Mouse (Mus musculus) layer of hippocampus, postnatal 10 days (tissue): ENCODE measurements at regions not wholly inside any gene's neighbourhood (a gene's known extent, or its start where the extent isn't known, plus 50 kb on each side); places are given as distances from the start of the nearest gene placed in this dataset.

Source experiments
- DNase-seq, 2 experiments: peaks; one replicate each; pipeline ENCODE4 v3.0.0; 2021; ENCODE audit warnings: low spot score in 2 of 2

DNA sequence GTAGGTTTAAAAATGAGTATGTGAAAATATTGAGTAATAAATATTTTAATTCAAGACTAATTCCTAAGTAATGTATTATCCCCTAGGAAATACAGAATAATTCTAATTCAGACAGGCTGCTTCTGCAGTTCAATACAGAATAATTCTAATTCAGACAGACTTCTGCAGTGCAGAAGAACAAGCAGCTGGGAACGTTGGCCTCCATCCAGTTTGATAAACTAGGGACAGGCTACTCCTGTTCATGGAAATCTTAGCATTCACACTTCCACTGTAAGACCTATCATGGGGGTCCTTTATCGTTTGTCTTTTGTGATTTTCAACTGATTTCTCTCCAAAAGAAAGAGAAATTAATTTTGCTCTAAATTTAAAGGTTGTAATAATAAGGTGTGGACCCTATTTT, 319.2 kb downstream of the Kctd12 start:
- DNase-seq = peak; percentile 12 to 20

DNA sequence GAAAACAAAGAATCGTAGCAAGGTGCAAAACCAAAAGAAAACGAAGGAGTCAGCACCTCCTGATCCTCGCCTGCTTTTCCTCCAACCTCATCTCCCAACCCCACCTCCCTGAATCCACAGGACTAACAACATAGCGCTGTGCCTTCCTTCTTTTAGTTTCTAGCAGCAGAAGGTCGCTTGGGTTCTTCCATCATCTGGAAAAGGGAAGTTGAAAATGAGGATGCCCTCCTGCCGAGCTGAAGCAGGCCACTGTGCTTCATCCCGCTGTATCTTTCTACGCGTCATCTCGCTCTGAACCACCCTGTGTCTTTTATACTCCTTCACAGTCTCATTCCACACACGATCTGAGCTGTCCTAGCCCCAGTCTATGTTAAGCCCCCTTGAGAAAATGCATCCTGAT, 322.1 kb downstream of the Kctd12 start:
- DNase-seq = no peak

DNA sequence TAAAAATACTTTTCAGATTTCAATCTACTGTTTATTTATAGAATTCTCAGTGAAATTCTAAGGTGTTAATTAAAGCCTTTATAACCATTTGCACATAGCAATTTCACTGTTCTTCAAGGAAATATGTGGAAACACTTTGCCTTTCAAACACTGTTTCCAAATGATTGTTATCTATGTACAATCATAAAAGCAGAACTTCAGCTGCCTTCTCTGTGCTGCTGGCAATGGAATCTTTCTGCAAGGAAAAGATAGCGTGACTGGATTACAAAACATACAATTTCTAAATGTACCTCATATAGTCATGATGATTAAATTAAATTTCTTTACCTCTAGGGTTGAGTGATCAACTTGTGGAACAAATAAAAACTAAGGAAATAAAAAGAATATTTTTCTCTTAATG, 326.2 kb downstream of the Kctd12 start:
- DNase-seq = no peak

GRCm38 (mm10) chr14:102629601-102630000, 352.8 kb downstream of the Kctd12 start:
- peak in 1 of 2 experiments; percentile 13 for DNase-seq

DNA sequence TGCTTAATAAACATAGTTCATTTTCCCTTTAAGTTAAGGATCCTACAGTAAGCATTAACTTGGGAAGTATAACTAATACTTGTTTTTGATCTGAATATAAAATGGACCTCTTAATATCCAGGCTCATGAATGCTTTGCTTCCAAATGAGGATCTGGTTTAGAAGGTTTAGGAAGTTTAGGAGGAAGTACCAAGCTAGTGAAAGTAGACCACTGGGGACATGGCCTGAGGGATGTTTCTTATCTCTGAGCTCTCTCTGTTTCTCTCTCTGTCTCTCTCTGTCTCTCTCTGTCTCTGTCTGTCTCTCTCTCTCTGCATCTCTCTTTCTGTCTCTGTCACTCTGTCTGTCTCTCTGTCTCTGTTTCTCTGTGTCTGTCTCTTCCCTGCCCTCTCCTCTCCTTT, 360.9 kb downstream of the Kctd12 start:
- DNase-seq = no peak

- no peak for DNase-seq
Measured at GRCm38 (mm10) chr14:102619056-102619455, 363.4 kb downstream of the Kctd12 start.

DNA sequence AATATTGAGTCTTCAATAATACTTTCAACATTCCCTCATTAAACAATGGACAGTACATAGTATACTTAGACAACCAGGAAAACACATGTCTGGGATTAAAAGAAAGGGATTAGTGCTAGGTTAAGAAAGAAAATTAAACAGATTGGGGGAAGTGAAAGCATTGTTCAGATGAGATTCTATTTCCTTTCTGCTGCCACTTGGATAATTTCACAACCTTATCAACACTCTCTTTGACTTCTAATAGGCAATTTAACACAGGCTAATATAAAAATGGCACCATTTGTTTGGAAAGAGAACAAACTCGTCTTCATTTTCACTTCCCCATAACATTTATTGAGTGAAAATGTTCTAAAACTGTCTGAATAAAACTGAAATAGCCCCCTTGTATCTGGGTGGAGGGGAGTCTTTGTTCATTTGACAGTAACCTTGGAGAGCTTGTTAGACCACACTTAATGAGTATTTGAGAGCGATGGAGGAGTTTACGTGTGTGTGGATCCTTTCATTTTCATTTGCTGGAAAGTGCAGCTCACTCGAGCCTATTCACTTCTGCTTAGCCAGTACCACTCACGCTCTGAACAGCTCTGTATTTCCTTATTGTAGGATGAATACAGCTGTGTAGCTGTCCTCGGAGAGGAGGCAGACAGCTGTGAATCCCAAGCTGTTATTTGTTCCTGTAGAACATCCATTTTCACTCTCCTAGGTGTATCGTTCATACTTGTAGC, 366.7 kb downstream of the Kctd12 start:
- peak in 1 of 2 experiments; percentile 11 for DNase-seq

DNA sequence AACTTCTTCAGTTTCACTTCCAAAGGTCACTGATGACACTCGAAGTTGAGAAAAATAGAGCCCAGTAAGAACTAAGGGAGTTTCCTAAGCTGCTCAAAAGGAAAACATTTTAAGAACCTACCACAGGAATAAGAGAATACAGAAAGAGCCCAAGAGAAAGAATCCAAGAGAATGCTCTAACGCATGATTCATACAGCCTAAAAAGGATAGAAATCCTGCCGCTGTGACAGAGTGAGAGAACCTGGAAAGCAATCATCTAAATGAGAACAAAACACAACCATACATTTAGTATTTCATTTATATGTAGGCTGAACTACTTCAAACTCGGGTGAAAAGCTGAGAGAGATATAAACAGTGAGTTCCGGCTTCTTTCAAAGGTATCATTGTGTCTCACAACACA, 376.4 kb downstream of the Kctd12 start:
- DNase-seq = no peak

DNA sequence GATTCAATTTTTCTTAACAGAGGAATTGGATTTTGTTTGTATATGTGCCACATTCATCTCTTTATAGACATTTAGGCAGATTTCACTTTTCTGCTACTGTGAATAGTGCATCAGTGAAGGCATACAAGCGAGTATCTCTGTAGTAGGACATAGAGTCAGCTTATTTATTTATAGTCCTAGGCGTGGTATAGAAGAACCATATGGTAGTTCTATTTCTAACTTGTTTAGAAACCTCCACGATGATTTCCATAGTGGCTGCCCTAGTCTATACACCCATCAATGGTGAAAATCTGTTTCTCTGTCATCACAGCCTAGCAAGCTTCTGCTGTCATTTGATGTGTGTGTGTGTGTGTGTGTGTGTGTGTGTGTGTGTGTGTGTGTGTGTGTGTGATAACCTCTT, 387.6 kb downstream of the Kctd12 start:
- DNase-seq = no peak

- DNase-seq = no peak
Measured at GRCm38 (mm10) chr14:102553781-102554180, 428.7 kb downstream of the Kctd12 start.

GRCm38 (mm10) chr14:102552598-102552997, 429.8 kb downstream of the Kctd12 start:
- no peak for DNase-seq

GRCm38 (mm10) chr14:102524894-102525577, 457.4 kb downstream of the Kctd12 start:
- DNase-seq = no peak

DNA sequence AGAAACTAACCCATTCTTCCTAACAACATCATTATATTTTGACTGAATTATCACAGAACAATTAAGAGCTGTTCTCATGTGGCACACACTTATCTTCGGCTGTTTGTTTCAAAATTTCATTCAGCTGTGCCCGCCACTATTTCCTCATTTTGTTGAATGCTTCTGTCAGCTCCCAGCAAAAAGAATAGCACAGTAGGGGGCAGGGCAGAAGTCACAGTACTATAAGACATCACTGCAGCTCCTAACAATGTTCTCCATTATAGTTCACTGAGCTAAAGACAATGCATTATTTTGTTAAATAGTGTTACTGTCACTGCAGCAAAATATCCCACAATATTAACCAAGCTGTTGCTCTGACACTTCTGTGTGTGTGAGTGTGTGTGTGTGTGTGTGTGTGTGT, 465.7 kb downstream of the Kctd12 start:
- DNase-seq = no peak

GRCm38 (mm10) chr14:102514527-102514926, 467.9 kb downstream of the Kctd12 start:
- no peak for DNase-seq

GRCm38 (mm10) chr14:102512651-102513050, 469.8 kb downstream of the Kctd12 start:
- no peak for DNase-seq

DNA sequence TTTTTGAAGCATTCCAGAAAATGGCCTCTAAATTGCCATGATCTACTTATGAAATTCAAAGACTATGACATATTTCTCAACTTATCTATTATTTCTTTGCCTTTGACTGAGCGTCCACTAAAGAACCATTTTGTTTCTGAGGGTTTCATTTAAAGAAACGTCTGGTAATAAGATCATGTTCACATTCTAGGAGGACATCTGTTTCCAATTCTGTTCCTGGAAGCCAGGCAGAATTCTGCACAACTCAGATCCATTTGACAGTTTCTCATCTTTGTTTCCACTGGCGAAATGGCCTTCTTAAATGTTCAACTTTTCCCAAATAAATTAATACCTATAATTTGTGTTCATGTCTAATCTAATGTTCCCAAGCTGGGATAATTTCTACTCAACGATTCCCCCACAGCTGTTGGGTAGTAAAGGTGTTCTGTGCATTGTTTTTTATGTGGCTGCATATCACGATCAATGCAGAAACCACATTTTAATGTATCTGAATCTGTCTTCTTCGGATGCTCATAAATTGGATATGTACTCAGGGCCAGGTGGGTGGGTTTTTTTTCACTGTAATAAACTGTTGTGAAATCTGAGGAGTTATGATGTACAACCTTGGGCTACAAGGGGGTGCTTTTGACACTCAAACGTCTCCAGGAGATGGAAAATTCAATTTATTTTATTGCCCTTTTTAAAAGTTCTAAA, 470.6 kb downstream of the Kctd12 start:
- no peak for DNase-seq

GRCm38 (mm10) chr14:102510387-102510786, 472.1 kb downstream of the Kctd12 start:
- DNase-seq = peak; percentile 37 to 71

DNA sequence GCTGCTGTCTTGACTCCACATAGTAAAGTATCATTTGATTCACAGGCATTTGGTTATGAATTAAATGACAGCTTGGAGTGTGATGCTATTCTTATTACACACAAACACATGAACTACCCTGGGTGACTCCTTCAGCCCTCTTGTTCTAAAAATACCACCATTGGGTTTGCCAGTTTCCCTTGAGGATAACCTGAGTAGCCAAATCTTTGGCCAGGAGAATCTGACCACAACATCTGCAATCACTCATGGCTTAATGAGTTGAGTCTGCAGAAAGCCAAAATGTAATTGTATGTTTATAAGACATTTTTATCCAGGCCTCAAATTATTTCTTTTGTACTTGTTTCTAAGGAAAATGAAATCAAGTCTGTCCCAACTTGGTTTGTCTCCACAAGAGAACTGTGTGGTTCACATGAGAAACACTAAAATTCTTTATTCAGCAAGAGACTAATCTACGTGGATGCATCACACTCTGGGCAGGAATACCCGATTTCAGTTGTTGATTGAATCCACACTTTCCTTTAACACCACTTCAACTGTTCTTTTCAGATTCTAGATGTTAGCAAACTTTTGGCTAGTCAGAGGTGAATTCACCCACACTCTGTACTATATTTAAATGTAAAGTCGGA, 476.6 kb downstream of the Kctd12 start:
- no peak for DNase-seq

- no peak for DNase-seq
Measured at GRCm38 (mm10) chr14:102497179-102497578, 485.3 kb downstream of the Kctd12 start.

GRCm38 (mm10) chr14:102492376-102492775, 490.1 kb downstream of the Kctd12 start:
- DNase-seq = no peak

- DNase-seq = no peak
Measured at GRCm38 (mm10) chr14:102491205-102491604, 491.2 kb downstream of the Kctd12 start.

DNA sequence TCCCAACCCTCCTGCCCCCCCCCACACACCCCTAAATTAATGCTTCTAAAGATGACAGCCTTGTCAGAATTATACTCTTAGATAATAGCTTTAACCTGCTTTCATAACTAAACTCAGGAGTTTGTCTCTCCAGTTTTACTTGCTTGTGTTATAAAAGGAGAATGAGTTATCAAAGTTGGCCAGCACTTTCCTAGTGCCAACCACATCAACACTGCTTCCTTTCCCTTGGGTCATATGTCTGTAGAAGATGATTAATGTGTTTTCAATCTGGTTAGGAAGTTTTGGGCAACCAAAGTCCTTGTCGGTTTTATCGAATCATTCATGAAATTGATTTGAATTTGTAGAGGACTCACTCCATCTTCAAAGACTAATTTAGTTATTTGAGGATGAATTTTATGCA, 505.3 kb downstream of the Kctd12 start:
- no peak for DNase-seq
